Mouse (Mus musculus): ENCODE data around the gene Fermt3.
A peak's percentile ranks its signal among the peaks of the same experiment; 100 is the strongest.

Fermt3 gene

DNA sequence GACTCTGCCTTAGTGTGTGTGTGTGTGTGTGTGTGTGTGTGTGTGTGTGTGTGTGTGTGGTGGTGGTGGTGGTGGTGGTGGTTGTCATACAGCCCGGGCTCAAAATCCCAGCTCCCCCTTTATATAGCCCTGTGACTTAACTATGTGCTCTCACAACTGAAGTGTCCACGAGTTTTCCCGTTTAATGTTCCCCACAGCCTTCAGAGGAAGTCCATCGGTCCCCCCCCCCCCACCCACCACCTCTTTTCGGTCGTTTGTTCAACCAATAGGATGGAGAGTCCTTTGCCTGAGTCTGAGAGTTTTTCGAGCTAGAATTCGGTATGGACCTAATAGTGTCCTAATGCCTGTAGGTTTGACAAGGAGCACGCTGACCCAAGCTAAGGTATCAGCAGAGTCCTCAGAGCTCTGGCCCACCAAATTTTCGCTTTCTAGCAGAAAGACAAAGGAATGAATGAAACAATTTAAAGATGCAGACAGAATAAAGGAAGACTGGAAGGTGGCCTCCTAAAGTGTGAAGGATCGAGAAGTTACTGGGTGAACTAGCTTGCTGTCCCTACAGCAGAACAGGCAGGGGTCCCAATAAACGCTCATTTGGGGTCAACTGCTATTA lies 45.6 kb downstream of the Fermt3 start:
- no peak for DNase-seq (ENCODE audit: extremely low spot score, low spot score)

DNA sequence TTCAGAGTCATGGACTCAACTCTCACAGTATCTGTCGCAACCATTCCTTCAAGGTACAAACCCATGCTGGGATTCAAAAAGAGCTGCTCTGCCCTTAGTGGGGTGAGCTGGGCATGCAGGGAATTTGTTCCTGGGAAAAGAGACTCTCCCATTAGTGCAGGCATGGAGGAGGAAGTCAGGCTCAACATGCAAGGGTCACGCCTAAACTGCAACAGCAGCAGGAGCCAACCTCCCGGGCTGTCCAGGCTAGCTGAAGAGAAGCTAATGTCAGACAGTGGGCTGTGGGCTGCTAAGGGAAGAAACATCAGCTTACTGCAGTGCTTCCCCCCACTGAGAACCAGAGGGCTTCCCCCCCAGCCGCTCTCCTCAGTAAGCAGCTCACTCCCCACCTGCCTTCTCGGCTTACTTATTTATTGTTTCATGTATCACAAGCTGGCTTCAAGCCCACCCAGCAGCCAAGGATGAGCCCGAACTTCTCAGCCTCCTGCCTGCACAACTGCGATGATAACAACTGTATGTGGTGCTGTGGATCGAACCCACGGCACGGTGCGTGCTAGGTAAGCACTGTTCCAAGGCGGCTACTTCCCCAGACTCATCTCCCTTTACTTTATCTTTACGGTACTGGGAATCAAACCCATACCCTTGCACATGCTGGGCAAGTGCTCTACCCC lies 46.9 kb downstream of the Fermt3 start:
- DNase-seq (ENCODE audit: extremely low spot score, low spot score), result no peak

- DNase-seq (ENCODE audit: extremely low spot score, low spot score), result no peak
Observed at GRCm38 (mm10) chr19:6971644-6972043, 47.6 kb downstream of the Fermt3 start.

DNA sequence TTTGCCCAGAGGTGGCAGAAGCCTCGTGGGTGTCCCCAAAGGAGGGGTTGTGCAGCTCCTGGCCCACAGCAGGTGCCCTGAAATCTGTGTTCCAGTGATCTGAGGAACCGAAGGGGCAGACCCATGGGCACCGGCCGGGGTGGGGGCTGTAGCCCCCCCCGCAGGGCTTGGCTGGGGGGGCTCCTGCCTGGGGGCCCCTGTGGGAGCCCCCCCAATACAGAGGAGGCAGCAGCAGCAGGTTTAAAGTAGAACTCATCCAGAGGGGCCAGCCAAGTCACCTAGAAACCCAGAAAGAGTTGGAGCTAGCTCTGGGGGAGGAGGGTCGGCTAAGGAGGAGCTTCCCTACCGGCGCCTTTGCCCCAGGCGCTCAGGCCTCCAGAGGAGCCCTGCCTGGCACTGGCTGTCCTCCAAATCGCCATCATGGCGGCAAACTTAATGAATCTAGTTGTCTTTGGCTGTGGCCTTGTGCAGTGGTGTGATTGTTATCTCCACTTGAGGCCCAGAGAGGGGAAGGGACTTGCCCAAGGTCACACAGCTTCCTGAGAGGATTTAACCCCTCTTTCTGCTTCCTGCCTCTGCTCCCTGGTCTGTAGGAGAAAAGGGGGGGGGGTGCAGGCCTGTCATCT lies 48.7 kb downstream of the Fermt3 start:
- no peak for DNase-seq (ENCODE audit: extremely low spot score, low spot score)

DNA sequence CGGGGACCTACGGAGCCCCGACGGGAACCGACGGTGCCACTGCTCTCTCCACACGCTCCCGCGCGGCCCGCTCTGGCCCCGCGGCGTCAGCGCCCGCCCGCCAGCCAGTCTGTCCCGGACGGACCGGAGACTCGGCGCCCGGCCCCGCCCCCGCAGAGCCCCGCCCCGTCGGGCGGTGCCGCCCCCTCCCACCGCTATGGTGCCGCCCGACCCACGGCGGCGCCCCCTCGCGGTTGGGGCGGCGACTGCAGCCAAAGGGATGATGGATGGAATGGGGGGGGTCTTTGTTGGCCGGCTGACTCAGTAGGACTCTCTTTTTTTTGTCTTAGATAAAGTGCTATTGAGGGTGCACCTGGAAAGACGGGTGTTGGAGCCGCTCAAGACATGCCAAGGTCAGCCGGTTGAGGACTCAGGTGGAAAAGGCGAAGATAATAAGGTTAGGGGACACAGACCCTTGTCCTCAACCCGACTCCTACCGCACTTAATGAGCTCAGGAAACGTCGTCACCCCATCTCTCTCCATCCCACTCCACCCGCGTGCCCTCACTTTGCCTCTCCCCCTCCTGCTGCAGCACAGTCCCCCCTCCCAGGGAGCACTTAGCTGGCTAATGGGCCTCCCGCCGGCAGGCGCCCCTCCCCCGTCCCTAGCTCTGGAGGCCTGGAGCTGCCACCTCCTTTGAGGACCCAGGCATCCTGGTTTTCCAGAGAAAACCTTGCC lies 49.4 kb downstream of the Fermt3 start:
- peak; percentile 80 for DNase-seq (ENCODE audit: extremely low spot score, low spot score)

DNA sequence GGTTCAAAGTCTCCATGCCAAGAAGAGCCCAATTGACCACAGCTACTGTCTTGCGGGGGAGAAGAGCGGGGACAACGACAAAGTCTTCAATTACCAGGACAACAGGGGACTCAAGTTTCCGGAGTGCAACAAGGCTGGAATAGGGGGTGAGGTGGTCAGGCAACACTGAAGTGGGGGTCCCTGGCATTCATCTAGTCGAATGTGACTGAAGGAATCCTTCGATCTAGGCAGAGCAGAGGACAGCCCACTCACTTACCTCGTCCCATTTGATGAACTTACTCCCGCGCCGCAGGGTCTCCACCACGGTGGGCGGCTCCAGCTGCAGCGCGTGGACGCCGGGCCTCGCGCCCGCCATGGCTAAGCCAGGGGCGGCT lies 50.0 kb downstream of the Fermt3 start:
- no peak for DNase-seq (ENCODE audit: extremely low spot score, low spot score)

DNA sequence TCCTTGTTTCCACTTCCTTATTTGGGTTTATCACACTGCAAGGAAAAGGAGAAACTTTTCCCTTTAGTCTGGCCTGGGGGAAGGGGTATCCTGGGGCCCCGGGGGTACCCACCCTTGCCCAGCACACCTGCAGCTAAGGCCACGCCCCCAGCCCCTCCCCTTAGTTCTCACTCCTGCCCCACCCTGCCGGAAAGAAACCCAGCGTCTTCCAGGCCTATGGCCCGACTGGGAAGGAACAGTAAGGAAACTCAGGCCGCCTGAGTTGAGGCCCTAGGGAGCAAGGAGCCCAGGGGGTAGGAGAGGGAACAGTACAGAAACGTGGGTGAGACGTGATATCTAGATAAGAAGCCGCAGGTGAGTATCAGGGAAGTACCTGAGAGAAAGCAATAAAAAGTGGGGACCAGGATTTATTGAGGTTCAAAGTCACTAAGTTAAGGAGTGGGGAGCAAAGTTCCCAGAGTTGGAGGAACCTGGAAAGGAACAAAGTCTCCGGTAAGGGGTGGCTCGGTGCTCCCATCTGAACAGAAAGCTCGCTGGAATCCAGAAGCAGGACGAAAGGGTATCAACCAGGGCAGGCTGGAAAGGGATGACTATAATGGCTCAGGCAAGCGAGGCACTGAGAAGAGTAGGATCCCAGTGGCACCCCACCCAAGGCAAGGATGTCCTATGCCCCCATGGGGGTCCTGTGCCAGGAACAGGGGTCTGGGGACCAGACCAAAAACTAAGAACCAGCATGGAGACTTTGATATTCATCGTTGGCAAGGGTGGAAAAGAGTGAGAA lies 50.6 kb downstream of the Fermt3 start:
- DNase-seq (ENCODE audit: extremely low spot score, low spot score), result no peak

DNA sequence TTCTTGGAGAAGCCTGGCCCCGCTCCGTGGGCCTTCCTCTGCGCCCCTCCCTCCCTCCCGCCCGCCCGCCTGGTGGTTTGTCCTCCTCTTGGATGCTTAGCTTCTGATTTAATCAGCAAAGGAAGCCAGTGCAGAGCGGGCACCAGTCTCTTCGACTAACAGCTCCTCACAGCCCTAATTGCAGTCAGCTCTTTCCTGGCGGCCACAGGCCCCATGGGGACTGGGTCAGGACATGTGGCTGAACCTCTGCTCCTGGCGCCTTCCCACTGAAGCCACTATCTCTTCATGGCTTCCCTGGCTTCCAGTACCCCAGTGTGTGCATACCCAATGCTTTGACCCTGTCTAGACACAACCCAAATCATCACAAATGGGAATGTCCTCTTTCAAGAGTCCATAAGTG lies 62.8 kb downstream of the Fermt3 start:
- no peak for DNase-seq (ENCODE audit: extremely low spot score, low spot score)

- DNase-seq (ENCODE audit: extremely low spot score, low spot score), result no peak
Observed at GRCm38 (mm10) chr19:6955424-6955823, 63.8 kb downstream of the Fermt3 start.

GRCm38 (mm10) chr19:6954046-6954445 lies 65.2 kb downstream of the Fermt3 start:
- DNase-seq (ENCODE audit: extremely low spot score, low spot score), result no peak

DNA sequence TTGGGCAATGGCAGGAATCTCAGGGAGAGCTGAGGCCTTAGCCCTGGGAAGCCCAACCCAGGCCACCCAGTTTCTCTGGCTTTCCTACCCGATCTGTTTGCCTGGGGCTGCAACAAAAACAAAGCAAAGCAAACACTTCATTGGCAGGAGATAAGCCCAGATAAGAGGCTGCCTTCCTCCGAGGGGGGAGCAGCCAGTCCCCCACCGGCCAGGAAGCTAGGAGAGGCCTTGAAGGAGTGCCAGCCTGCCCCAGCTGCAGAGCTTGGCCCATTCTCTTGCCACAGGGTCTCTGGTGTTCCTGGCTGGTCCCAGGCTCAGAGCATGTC lies 66.6 kb downstream of the Fermt3 start:
- no peak for DNase-seq (ENCODE audit: extremely low spot score, low spot score)

- peak; percentile 72 for DNase-seq (ENCODE audit: extremely low spot score, low spot score)
Observed at GRCm38 (mm10) chr19:6951994-6952711, 67.1 kb downstream of the Fermt3 start.

DNA sequence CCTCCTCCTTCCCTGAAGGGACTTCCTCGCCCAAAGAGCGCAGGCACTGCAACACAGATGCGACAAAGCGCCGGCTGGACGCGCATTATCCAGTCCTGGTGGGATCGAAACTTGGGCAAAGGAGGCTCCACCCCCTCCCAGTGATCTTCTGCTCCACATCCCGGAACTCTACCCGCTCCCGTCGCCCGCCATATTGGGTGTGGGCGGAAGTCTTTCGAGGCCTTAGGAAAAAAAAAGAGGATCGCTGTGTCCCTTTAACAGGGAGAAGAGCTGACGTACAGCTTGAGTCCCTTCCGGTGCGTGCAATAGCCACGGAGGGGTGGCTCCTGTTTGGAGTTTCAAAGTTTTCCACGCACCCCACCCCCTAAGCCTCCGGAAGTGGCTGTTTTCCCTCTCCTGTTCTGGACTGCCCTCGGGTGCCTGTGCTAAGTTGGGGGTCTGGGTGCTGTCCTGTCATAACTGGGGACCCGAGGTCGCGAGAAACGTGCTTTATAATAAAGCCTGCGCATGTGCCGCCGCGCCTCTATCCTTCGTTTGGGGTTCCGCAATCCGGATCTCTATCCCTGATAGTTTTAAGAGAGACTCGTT lies 67.8 kb downstream of the Fermt3 start:
- peak; percentile 91 for DNase-seq (ENCODE audit: extremely low spot score, low spot score)

GRCm38 (mm10) chr19:6950613-6951153 lies 68.6 kb downstream of the Fermt3 start:
- DNase-seq (ENCODE audit: extremely low spot score, low spot score), result peak; percentile 75

GRCm38 (mm10) chr19:6949951-6950350 lies 69.3 kb downstream of the Fermt3 start:
- DNase-seq (ENCODE audit: extremely low spot score, low spot score), result no peak

- no peak for DNase-seq (ENCODE audit: extremely low spot score, low spot score)
Observed at GRCm38 (mm10) chr19:6949532-6949931, 69.7 kb downstream of the Fermt3 start.

Data from neural tube, embryonic 10.5 days (tissue).